Mouse (Mus musculus) mature B cell (primary cell): ENCODE measurements around the gene Acaca.

Experiments
- in situ Hi-C: fragments of 300-500 bp; cut with MboI; formaldehyde crosslinking; loops from 2 replicates; pipeline ENCODE4 v1.14.3; 2019

The Acaca gene

GRCm38 (mm10) chr11:84393571-84393970 is 264.1 kb downstream of the Acaca start:
- in situ Hi-C loops, result no loop called here

- in situ Hi-C loops, result no loop called here
Measured at GRCm38 (mm10) chr11:84395010-84395409, 265.5 kb downstream of the Acaca start.

- in situ Hi-C loops, result no loop called here
Measured at GRCm38 (mm10) chr11:84406733-84407132, 277.3 kb downstream of the Acaca start.

- in situ Hi-C loops, result no loop called here
Measured at GRCm38 (mm10) chr11:84410383-84410782, 280.9 kb downstream of the Acaca start.

- in situ Hi-C loops, result no loop called here
Measured at GRCm38 (mm10) chr11:84410879-84411641, 281.6 kb downstream of the Acaca start.

GRCm38 (mm10) chr11:84411642-84412018 is 282.2 kb downstream of the Acaca start:
- in situ Hi-C loops, result no loop called here

- in situ Hi-C loops, result no loop called here
Measured at GRCm38 (mm10) chr11:84412201-84412934, 282.9 kb downstream of the Acaca start.

GRCm38 (mm10) chr11:84413111-84413510 is 283.6 kb downstream of the Acaca start:
- in situ Hi-C loops, result no loop called here

GRCm38 (mm10) chr11:84420779-84421178 is 291.3 kb downstream of the Acaca start:
- in situ Hi-C loops, result loop anchor here (10.0 kb wide), 1 partner anchor 394 kb away; the partner anchor contains the start of gene Mrm1

- in situ Hi-C loops, result loop anchor here (10.0 kb wide), 1 partner anchor 389 kb away; the partner anchor contains the start of gene Mrm1
Measured at GRCm38 (mm10) chr11:84425736-84426632, 296.5 kb downstream of the Acaca start.

- in situ Hi-C loops, result loop anchor here (10.0 kb wide), 1 partner anchor 388 kb away; the partner anchor contains the start of gene Mrm1
Measured at GRCm38 (mm10) chr11:84426633-84426998, 297.1 kb downstream of the Acaca start.

GRCm38 (mm10) chr11:84429581-84429980 is 300.1 kb downstream of the Acaca start:
- in situ Hi-C loops, result loop anchor here (10.0 kb wide), 1 partner anchor 385 kb away; the partner anchor contains the start of gene Mrm1

- in situ Hi-C loops, result no loop called here
Measured at GRCm38 (mm10) chr11:84430336-84430735, 300.9 kb downstream of the Acaca start.

- in situ Hi-C loops, result no loop called here
Measured at GRCm38 (mm10) chr11:84434879-84435278, 305.4 kb downstream of the Acaca start.

- in situ Hi-C loops, result no loop called here
Measured at GRCm38 (mm10) chr11:84440402-84440801, 310.9 kb downstream of the Acaca start.

GRCm38 (mm10) chr11:84442554-84443331 is 313.3 kb downstream of the Acaca start:
- in situ Hi-C loops, result no loop called here
